Mouse (Mus musculus) MEL-GATA-1-ER (cell line): ENCODE measurements around the gene C1qtnf5.
"Not testable (repeated sequence)": the region's sequence is repeated elsewhere in the genome, so short reads cannot be mapped to it uniquely, and the experiment has no call there.

ENCODE experiments used
- DNase-seq: peaks from one replicate; pipeline ENCODE4 v3.0.0-alpha.2; 2012; ENCODE audit warnings: low read depth; ENCODE audit errors: extremely low read depth

C1qtnf5 gene

GRCm38 (mm10) chr9:44104881-44105280 is 2.2 kb upstream of the C1qtnf5 start:
- DNase-seq: no peak

- DNase-seq: no peak
Measured at GRCm38 (mm10) chr9:44105781-44106180, 1.3 kb upstream of the C1qtnf5 start.

- DNase-seq: no peak
Measured at GRCm38 (mm10) chr9:44106182-44106581, 863 bp upstream of the C1qtnf5 start.

DNA sequence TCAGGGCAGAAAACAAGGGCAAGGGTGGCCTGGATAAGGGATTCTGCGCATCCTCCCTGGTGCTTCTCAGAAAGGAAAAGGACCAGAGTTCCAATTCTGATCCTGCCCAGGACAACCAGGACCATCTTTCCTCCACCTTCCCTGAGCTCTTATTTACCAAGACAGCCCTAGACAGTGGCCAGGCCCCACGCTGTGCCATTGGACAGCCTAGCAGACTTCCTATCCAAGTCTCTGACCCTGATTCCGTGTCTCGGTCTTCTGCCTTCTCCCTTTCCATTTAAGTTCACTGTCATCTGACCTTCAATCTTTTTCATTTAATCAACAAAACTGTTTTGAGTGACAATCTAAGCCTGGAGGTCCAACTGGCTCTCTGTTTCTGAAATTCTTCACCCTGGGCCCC is 449 bp upstream of the C1qtnf5 start:
- DNase-seq: no peak

GRCm38 (mm10) chr9:44107557-44108179 is 623 bp downstream of the C1qtnf5 start:
- DNase-seq: no peak

- DNase-seq: no peak
Measured at GRCm38 (mm10) chr9:44108269-44109055, 1.4 kb downstream of the C1qtnf5 start.

DNA sequence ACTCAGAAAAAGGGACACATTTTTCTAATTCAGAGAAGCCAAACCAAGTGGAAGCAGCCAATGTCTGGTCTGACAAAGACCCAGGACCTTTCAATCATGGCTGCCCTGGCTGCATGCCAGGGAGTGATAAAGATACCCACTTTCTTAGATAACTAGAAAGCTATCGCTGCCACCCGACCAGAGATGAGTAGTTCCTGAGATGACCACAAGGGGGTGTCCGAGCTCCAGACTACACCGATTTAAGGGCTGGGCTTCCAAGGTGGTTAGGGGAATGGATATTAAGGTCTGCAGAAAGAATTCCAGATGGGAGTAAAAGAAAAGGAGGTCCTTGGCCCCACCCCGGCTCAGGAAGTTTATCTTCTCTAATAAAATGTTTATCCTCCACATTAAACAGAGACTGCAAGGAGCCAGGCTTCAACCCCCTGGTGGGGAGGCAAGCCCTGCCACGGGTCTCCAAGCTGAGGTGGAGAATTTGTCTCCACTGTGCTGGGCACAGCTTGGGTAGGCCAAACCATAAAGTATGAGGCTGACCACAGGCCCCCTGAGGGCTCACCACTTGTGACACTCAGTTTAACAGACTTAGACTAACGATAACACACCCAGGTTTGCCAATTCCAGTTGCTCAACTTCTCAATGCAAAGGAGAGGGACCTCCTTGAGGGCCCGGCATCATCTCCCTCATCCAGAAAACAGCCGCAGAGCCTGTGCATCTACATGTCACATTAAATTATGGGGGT is 2.5 kb downstream of the C1qtnf5 start:
- no peak for DNase-seq

GRCm38 (mm10) chr9:44111909-44112308 is 4.9 kb downstream of the C1qtnf5 start:
- not testable (repeated sequence) for DNase-seq

- peak; percentile 98 for DNase-seq
Measured at GRCm38 (mm10) chr9:44113105-44113789, 6.2 kb downstream of the C1qtnf5 start, which contains the start of the genes Gm49380 and Rnf26. TSS of gene Gm49380 (minus strand) at chr9:44113500. TSS of gene Rnf26 (minus strand) at chr9:44113517.

GRCm38 (mm10) chr9:44114453-44114852 is 7.4 kb downstream of the C1qtnf5 start:
- no peak for DNase-seq

- no peak for DNase-seq
Measured at GRCm38 (mm10) chr9:44115599-44115998, 8.6 kb downstream of the C1qtnf5 start.

GRCm38 (mm10) chr9:44116182-44116581 is 9.1 kb downstream of the C1qtnf5 start:
- DNase-seq: no peak

DNA sequence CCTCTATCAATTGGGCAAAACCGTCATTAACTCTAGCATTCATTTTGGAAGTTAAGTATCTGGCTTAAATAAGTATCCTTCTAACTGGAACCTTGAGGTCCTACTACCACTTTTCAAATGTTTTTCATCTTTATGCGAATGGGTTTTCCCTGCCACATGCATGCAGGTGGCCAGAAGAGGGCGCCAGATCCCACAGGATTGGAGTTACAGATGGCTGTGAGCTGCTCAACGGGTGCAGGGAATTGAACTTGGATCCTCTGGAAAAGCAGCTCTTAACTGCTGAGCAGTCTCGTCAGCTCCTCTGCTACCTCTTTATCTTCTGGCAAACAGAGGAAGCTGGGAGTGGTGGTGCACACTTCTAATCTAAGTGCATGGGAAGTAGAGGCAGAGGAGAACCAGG is 12.0 kb downstream of the C1qtnf5 start:
- no peak for DNase-seq

DNA sequence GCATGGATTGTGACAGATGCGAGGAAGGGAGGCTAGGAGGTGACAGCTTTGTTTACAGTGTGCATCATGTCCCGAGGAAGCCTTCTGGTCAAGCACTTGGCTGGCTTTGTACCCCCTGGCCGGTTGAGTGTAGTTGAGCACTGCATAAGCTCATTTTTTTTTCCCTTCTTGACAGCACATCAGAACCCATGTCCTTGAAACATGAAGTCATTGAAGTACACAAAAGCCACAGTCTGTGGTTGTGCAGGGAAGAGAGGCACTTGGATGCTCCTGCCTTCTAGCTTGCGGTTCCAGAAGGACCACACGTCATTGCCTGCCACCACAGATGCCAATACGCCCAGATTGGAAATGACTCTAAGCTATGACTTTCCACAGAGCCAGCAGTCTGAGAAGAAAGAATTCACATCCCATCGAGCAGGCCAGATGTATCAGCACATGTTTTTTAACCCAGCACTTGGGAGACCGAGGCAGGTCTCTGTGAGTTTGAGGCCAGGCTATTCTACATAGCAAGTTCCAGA is 13.0 kb downstream of the C1qtnf5 start:
- no peak for DNase-seq

GRCm38 (mm10) chr9:44124317-44124716 is 17.3 kb downstream of the C1qtnf5 start:
- no peak for DNase-seq

DNA sequence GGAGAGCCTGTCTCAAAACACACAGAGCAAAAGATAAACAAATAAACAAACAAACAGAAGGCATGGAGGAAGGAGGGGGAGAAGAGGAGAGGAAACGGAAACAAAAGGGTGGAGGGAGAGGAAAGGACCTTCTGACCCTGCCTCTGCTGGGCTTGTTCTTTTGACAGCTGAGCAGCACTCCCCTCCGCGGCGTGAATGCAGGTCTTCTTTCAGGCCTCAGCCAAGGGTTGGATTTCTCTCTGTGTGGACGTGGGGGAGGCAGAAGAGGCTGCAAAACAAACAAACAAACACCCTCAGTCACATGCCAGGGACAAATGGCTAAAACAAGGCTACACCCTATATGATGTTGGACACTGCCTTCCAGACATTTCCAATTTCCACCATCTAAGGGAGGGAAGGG is 18.0 kb downstream of the C1qtnf5 start:
- no peak for DNase-seq

- peak; percentile 67 for DNase-seq
Measured at GRCm38 (mm10) chr9:44125546-44126428, 18.7 kb downstream of the C1qtnf5 start.

DNA sequence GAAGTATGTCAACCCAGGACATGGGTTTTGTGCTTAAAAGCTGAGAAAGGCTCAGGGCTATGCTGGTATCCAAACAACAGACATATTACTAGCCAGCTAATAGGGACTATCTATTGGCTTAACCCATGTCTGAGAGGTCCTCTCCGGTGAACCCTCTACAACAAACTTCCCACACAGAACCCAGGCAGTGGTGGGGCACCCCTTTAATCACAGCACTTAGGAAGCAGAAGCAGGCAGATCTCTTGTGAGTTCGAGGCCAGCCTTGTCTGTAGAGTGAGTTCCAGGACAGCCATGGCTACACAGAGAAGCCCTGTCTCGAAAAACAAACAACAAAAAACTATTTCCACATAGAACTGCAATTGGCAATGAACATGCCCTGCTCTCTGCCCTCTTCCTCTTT is 19.7 kb downstream of the C1qtnf5 start:
- no peak for DNase-seq

GRCm38 (mm10) chr9:44127351-44127801 is 20.3 kb downstream of the C1qtnf5 start:
- DNase-seq: no peak

- no peak for DNase-seq
Measured at GRCm38 (mm10) chr9:44129633-44130032, 22.6 kb downstream of the C1qtnf5 start.
